Mouse (Mus musculus) right cerebral cortex, postnatal 10 days (tissue): ENCODE measurements around the gene Cd5.

Experiments
- DNase-seq, 2 experiments: peaks; one replicate each; pipeline ENCODE4 v3.0.0; 2021; ENCODE audit warnings: low spot score in 2 of 2

Cd5 gene

DNA sequence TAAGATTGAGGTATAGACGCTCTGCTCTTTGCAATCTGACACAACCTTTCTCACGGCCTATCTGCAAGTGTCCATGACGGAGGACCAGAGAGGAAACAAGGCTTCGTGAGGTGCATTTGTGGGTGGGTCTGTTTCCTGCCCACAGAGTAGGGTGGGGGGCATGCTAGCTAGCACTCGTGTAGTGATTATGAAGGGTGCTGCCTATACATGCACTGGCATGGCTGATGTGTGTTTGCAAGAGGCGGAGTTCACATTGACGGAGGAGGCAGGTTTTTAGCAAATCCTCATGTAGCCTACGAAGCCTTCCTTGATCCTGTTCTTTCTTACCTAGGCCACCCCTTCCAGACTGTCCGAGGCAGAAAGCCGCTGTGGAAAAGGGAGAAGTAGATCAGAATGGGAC, 8.9 kb downstream of the Cd5 start:
- no peak for DNase-seq

DNA sequence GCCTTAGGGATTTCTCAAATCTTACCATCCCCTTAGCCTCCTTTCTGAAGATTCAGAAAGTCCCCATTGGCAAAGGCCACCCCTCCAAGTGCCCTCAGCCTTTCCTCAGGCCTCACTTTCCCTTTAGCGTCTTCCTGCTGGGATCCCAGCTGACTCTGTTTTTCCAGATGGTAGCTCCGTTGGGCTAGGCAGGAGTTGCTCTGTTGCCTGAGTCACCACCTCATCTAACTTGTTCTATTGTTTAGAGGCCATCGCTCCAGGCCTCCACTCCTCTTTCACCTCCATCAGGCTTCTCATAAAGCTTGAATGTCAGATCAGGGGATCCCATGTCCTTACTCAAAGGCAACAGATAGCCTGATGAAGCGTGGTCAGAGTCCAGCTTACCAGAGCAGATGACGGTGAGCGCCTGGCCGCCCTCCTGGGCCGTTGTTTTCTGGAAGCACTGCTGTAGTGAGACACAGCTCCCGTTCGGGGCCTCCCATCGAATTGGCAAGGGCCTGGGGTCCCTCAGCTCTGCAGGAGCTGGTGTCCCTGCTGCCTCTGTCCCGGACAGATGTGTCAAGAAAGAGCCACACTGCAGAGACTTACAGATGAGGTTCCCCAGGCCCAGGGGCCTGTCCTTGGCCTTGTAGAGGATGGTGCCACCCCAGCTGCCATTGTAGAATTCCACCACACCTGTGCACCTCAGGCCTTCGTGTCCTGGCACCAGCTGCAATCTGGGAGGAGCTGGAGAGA, 14.0 kb downstream of the Cd5 start:
- DNase-seq, result no peak

DNA sequence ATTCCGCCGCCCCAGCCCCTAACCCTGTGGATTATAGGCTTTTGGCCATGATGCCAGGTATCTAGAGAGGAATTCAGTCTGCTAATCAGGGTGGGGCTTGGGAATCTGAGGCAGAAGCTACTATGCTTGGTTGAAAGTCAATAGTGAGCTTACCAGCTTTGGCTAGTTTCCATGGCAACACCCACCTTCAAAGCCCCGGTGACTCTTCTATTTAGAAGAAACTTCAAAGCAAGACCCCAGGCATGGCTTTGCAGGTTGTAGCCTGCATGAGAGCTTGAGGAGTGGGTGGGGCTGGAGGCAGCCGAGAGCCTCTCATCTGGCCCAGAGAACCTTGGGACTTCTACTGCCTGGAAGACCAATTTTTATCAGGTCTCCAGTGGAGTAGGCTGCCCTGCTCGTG, 15.2 kb downstream of the Cd5 start:
- DNase-seq, result no peak

DNA sequence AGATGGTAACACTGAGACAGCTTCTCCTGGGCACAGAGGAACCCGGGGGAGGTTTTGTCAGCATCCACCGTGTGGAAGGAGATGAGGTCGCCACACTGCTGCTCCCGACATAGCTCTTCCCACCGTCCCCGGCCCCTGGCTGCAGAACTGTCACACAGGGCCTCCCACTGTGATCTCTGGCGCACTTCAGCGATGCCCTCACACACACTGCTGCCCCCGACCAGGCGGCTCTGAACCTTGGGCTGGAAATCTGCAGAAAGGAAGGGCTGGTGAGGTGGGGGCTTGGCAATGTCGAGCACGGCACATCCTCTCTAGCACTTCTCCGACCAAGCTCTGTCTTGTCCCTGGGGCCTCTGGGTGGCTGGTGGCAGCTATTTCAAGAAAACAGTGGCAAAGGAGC, 15.7 kb downstream of the Cd5 start:
- no peak for DNase-seq

DNA sequence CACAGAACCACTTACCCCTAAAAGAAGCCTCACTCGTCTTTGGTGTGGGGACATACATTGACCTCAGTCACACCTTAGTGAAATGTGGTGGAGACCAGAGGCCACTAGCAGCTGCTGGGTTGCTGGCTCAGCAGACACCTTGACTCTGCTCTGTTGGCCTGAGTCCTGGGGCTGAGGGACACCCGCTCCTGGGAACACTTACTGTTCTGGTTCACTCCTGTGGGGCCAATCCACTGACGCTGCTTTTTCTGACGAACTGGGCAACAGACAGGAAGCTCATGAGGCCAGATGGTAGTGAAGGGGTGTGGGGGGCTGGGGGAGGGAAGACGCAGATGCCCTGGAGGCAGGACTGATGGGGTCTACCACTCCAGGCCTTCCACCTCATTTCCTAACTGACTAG, 17.7 kb downstream of the Cd5 start:
- DNase-seq, result no peak

DNA sequence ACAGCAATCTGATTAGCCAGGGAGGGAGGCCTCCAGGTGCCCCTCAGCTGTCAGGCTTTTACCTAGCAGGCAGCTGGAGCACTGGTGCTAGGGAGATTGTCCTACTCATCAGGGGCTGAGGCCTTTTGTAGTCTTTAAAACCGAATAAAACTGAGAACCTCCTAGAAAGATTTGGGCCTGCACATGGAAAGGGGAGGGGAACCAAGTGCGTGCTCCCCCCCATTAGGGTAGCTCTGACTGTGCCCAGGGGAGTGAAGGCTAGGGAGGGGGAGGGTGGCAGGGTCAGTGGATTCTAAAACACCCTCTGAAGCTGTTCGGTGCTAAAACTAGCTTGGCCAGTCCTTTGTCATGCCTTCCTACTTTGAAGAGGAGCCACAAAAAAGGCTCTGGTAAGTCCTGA, 18.3 kb downstream of the Cd5 start:
- no peak for DNase-seq

DNA sequence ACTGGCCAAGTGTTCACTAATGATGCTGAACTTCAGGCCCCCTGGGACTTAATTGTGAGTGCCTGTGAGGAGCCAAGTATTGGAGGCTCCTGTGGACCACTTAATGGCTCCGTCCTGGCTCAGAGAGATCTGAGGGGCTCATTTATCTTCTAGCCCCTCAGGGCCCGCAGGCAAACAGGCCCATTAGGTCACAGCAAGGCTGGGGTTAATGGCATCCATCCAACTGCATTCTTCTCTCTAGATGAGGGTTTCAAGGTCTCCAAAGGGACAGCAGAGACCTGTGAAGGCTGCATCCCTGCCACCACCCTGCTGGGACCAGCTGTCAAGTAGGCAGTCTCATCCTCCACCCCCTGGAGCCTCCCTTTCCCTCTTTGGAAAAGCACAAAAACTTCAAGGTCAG, 19.1 kb downstream of the Cd5 start:
- DNase-seq, result no peak

DNA sequence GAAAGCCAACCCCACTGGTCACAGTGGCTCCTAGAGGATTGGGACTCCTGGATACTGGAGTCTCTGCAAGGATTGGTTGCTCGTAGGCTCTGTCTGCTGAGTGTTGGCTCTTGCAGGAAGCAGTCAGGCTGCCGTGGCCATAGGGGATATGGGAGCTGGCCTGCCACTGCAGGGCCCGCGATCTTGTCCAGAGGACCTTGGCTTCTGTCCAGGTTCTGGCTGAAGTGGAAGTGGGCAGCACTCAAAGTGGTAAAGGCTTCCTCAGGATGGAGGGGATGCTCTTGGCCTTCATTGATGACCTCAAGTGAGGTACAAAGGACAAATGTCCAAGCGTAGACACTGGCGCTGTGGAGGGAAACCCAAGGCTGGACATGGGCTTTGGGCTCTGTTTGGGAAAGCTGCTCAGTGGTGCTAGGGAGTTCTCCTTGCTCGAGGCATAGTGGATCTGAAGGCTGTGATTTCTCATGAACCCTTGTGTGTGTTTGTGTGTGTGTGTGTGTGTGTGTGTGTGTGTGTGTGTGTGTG, 20.5 kb downstream of the Cd5 start:
- peak in 1 of 2 experiments; percentile 68 for DNase-seq

DNA sequence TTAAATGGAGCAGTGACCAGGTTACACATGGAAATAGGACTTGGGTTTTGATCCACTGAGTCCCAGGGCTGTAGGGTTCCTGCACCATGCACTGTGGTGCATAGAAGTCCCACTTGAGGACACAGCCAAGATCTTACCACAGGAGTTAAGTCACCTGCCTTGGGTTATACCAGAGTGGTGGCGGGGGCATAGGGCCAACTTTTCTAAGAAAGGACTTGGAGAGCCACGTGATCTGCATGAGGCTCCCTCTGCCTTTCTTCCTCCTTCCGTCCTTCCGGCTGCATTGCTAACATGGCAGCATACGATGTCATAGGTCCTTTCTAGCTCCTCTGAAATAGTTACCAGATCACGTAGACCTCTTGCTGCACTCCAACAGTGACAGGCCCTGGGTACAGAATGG, 23.3 kb downstream of the Cd5 start:
- DNase-seq, result no peak

DNA sequence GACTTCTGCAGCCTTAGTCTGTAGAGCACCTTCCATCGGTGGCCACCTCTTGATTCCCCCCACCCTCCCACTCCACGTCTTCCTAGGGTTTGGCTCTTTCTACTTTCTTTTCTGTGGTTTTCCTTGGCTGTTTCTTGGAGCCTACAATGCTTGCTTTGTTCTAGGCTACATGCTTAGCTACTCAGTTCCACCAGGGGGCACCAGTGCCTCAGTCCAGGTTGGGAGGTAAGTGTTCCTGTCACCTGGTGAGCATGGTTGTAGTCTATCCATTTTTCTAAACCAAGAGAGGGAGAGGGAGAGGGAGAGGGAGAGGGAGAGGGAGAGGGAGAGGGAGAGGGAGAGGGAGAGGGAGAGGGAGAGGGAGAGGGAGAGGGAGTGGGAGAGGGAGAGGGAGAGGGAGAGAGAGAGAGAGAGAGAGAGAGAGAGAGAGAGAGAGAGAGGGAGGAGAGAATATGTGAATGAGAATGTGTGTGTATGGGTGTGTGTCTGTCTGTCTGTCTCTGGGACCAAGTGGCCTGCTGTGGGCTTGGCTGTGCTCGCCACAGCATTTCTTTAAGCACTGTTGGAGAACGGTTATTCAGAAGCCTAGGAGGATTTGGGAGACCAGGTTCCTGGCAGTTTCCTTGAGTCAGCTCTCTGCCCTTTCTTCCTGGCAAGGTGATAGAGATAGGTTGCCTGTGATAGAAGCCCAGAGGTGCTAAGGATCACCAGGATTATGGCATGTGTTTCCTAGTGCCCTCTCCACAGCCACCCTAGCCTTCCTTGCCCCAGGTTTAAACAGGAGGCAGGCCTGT, 23.9 kb downstream of the Cd5 start:
- DNase-seq, result peak; percentile 86 to 91

DNA sequence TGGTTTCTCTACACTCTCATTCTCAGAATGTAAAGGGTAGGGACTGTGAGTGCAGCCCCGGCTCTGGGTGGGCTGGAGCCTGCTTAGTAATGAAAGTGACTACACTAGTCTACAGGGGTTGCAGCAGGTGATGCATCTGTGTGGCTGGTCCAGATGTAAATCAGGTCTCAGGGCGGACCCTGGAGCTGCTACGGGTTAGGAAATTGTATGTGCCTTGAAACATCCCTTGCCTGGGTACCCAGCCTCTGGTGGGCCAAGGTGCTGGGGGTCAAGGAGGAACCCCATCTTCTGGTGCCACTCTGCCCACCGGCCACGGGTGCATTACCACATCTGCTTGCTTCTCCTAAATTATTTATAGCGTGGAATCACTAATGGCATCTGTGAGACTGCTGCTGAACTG, 24.6 kb downstream of the Cd5 start:
- no peak for DNase-seq

DNA sequence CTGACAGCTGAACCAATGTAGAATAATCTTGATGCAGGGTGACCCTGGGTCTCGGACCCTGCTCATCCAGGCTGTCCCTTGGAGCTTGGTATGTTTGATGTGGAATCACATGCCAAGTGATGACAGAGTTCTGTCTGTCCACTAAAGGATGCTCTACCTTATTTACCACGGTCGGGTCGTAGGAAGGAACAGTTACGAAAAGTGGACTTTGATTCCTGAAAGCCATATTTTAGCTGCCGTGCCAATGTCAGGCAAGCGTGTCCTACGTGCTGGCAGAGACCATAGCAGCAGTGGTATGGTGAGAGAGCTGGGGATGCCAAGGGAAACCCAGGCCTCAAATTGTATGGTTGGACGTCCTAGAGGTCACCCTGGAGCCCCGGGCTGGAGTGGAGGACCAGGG, 25.3 kb downstream of the Cd5 start:
- no peak for DNase-seq

DNA sequence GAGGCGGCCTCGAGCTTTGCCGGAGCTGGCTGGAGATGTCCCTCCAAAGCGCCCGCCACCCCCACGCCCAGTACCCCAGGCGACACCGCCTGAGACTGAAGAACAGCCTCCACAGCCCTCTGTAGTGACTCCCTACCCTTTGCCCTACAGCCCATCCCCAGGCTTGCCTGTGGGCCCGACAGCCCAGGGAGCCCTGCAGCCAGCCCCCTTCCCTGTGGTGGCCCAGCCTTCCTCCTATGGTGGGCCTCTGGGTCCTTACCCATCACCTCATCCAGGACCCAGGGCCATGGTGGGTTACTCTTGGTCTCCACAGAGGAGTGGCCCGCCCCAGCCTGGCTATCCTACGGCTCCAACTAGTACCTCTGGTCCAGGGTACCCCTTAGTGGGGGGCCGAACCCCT, 26.2 kb downstream of the Cd5 start:
- DNase-seq, result no peak

DNA sequence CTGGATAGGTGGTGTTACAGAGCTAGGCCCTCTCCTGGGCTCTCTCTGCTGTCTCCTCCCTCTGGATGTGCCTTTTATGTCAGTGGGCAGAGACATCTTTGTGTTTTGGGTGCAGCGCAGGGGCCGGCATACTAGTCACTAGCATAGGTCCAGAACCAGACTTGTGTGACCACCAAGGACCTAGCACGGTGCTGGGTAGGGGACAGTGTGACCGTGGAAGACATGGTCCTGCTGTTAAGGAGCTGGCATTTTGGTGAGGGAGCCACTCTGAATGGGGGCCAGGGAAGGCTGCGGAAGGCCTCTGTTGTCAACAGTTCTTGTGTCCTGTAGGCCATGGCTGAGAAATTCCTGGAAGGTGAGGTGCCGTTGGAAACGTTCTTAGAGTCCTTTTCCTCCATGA, 26.6 kb downstream of the Cd5 start:
- DNase-seq, result no peak

DNA sequence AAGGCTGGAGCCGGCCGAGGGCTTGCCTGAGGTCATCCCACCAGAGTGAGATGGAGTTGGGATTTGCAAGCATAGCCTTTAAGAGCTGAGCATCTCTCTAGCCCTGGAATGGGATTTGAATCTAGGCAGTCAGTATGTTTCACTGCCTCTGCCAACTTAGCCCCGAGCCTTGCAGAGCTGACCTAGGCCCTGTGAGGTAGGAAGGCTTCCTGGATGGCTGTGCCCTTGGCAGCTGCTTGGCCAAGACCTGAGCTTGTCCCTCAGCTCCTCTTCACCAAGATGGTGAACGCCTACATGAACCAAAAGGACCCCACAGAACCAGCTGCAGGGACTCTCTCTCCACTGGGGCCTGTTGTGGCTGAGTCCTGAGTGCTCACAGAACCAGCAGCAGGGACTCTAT, 28.1 kb downstream of the Cd5 start:
- no peak for DNase-seq

DNA sequence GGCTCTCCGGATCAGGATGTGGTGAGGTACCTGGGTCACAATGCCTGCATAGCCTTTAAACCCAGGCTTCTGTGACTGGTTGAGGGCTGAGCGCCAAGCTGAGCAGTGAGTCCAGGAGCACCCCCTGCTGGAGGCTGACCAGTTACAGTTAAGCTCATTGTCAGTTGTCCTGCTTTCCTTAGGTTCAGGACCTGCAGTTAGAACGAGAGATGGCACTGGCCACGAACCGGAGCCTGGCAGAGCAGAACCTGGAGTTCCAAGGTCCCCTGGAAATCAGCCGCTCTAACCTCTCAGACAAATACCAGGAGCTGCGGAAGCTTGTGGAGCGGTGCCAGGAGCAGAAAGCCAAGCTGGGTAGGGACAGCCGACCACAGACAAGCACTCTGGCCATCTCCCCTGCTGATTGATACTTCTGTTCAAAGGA, 28.7 kb downstream of the Cd5 start:
- DNase-seq, result peak; percentile 80 to 83

DNA sequence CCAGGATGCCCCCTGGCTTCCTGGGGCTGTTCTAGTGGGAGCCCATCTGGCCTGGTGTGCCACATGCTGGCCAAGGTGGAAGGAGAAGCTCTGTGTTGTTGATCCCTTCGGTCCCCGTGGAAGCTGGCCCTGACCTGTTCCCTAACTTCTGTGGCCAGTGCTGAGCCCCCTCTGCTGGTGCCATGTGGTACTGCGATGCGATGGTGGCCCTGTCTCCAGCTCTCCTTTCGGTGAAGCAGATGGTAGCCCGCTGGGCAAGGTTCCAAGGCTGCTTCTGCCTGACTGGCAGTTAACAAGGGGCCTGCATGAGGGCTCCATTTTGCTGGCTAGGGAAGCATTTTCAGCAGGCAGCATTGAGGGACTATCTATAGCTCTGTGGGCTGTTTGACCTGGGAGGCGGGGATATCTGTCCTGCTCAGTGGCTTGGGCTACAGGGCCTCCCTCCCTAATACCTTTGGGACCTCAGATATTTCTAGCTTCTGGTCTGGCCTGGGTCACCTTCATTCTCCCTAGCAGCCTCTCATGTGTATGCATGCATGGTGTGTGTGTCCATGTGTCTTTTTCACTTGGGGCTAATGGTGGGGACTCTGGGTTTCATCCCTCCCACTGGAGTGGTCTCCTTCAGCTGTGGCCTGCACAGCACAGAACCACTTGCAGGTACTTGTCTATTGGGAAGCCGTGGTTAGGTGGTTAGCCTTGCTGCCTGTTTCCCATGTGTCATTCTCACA, 29.3 kb downstream of the Cd5 start:
- DNase-seq, result peak; percentile 97 to 98

DNA sequence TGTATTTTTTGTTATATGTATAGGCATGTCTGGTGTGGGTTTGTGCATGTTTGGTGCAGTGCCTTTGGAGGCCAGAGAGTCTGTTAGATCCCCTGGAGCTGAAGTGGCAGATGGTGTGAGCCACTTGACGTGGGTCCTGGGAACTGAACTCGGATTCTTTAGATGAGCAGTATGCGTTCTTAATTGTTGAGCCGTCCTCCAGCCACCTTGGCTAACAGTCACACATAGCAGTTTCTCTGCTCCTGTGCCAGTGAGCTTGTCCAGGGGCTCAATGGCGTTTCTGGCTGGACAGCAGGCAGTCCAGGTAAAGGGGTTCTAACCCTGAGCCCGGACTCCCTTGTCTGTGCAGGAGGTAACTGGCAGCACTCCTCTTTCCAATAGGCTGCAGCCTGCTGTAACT, 29.9 kb downstream of the Cd5 start:
- DNase-seq, result no peak

DNA sequence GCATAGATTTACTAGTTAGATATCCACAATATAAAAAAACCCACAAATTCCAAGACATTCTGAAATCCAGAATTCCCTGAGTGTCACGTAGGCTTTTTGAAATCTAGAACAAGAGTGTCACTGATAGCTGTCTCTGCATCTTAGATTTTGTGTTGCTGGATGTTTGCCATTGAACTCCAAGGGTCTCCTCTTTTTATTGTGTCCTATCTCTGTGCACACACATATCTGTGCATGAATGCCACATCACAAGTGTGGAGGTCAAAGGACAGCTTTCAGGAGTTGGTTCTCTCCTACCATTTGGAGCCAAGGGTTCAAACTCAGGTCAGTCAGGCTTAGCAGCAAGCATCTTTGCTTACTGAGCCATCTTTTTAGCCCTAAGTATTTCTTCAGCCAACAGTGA, 30.9 kb downstream of the Cd5 start:
- no peak for DNase-seq

DNA sequence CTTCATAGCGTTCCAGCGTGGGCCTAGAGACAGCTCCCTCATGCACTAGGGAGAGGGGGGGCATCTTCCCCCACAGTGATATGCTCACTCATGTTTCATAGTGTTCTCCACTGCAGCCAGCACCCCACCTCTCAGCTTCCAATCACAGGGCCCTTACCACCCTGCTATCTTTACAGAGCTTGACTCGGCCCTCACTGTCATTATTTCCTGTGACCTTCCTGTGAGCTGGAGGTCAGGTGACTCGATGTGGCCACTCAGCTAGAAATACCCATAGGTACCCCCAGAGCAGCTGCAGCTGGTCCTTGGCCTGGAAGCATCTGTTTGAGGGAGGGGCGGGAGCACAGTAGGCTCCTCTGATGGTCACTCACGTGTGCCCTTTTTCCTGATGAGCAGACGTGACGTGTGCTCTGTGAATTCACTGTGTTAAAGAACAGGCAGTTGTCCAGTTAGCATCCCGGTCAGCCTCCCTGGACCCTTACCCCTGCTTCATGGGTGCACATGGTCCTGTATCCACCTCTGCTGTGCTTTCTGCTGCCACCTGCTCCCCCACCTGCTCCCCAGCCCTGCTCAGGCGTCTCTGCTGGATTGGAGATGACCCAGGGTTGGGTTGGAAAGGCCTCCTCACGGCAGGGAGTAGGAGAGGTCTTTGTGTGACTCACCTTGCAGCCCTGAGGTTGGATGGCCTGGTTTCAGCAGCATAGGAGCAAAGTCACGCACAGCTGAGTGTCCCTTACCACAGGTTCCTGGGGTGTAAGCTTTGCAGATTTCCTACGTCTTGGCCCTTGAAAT, 31.5 kb downstream of the Cd5 start:
- no peak for DNase-seq

DNA sequence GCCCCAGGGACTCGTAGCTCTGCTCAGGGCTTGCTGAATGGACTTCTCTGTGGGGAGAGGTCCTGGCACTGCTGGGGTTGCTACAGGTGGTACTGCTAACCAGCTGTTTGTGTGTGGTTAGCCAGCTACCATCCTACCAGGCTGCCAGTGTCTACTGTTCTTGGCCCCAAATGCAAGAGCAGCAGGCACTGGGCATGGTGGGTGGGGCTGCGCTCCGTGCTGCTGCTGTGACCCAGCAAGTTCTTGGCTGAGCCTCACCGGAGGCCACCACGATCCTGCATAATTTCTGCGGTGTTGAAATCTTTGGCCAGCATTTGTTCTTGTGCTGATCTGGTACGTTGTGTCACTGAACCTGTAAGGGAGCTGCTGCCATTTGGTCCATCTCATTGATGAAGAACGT, 35.3 kb downstream of the Cd5 start:
- no peak for DNase-seq

DNA sequence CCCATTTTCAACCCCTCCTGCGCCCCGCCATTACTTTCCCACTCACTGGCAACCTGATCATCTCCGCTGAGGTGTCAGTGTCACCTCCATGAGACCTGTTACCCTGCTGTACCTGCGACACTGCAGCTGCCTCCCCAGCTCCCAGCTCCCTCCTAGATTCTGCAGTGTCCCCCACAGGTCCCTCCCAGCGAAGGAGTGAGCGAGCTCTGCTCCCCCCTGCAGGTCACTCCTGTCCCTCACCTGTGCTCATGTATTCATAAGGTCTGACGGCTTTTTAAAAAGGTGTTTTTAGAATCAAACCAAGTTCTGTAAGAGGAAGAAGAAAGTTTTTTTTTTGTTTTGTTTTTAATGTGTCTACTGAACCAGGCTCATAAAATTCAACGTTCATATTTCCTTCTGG, 36.7 kb downstream of the Cd5 start:
- DNase-seq, result no peak
